Mouse (Mus musculus): ENCODE data around the gene AI467606.
"Not testable (repeated sequence)": the region's sequence is repeated elsewhere in the genome, so short reads cannot be mapped to it uniquely, and the experiment has no call there.

AI467606 gene

GRCm38 (mm10) chr7:127091114-127091896 is at the start of gene AI467606:
Gene AI467606 (plus strand): TSS chr7:127091359.
- no peak for DNase-seq (ENCODE audit: low spot score in 2 of 2)

DNA sequence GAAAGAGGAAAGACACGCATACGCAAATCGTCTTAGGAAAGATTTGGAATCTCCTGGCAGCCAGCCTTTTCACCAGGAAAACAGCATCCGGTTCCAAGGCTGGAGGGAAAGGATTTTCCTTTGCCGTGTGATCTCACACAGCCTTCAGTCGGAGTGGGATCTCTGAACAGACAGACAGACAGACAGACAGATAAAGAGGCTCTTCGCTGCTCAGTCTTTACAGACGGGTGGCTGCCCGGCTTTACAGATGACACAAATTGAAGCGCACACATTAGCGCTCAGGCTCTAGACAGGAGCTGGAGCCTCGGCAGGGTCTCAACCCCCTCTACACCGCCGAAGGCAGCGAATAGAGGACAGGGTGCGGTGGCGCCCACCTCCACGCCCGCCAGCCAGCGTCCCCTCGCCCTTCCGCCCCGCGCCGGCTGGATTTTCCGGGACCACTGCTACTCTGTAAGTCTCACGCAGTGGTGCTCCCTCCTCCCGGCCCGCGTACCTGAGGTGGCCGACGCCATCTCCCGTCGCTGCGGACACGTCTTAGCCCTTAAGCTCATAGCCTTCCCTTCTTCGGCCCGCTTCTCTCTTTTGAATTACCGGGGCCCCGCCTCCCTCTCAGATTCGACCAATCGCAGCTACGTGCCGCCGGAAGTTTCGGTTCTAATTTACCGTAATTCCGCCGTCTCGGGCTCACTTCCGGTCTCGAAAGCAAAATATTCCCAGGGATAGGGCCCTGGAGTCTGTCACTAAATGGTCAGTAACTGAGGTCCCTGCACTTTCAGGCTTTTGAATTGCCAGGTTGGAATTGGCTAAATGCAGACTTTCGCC is 49.1 kb upstream of the AI467606 start, which contains the start of gene Kif22:
Gene Kif22, minus strand, starts transcription at position 621 of the 822 bp plus-strand sequence.
- DNase-seq (ENCODE audit: low spot score in 2 of 2): peak in 1 of 2 experiments; percentile 93

DNA sequence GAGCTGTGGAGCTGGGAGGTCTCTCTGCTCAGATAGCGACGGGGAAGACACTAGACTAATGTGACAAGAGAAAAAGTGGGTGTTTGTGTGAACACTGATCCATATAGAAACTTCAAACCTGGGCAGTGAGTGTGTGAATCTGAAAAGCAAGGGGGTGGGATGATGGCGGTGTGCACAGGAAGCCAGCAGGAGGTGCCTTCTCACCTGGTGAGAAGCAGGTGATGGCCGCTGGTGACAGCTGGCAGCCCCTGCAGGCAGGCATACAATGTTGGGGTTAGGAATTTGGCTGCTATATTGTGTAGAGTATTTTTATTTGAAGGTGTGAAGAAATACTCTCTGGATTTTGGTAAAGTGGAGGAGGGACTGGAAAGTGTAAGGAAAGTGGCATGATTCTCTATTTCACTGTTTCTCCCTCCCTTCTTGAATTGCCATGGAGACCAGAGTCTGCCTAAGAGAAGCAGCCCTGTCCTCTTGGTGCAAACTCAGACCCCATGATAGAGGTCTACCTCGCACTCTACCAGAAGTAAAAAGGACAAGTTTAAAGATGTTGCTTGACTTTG is 36.1 kb upstream of the AI467606 start:
- peak in 1 of 2 experiments; percentile 9 for DNase-seq (ENCODE audit: low spot score in 2 of 2)

DNA sequence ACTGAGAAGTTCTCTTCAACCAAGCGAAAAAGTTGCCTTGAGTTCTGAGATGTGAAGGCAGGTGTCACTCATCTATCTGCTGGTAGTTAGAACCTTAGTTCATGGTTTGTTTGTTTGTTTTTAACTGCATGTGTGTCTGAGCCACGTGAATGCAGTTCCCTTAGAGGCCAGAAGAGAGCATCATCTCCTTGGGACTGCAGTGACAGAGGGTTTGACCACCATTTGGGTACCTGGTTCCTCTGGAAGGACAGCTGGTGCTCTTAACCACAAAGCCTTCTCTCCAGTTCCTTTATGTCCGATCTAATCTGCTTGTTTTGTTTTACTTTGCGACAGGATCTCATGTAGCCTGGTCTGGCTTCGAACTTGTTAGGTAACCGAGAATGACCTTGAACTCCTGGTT is 25.6 kb upstream of the AI467606 start:
- no peak for DNase-seq (ENCODE audit: low spot score in 2 of 2)

DNA sequence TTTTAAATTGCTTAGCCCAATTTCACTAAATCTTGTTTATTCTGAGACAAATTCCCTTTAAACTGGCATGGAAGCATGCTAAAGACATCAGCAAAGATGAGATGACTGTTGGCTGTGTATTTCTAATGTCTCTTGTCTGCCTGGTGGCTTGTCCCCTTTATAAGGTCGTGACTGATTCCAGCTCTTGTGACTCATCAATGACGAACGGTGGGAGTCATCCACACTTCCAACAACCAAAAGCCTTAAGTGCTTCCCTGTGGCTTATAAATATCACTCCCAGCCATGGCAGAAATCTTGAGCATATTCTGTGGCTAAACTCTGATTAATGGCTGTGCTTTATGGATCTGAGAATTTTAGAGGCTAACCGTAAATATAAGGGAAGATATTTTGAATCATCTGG is 24.8 kb upstream of the AI467606 start:
- no peak for DNase-seq (ENCODE audit: low spot score in 2 of 2)

DNA sequence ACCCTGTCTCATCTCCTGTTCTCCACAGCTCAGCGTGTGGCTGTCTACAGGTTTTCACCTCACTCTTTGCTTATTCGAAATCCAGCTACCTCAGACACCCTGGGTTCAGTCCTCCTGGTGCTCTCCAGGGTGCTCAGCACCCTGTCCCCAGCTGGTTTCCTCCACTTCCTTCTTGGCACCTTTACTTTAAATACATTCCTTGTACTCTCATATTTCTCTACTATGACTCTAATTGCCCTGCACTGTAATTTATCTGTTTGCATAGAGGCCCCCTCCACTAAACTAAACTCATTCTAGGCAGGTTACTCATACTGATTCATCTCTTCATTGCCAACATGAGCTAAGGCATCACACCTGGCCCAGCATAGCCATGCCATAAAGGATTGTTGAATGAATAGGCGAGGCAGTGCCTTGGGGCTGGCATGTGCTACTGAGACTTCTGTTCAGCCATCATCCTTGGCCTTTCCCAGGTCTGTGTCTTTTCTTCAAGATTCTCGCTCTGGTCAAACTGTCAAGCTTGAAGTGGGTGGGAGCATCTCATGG is 20.2 kb upstream of the AI467606 start:
- DNase-seq (ENCODE audit: low spot score in 2 of 2): no peak

GRCm38 (mm10) chr7:127073221-127073620 is 17.9 kb upstream of the AI467606 start:
- DNase-seq (ENCODE audit: low spot score in 2 of 2): no peak

DNA sequence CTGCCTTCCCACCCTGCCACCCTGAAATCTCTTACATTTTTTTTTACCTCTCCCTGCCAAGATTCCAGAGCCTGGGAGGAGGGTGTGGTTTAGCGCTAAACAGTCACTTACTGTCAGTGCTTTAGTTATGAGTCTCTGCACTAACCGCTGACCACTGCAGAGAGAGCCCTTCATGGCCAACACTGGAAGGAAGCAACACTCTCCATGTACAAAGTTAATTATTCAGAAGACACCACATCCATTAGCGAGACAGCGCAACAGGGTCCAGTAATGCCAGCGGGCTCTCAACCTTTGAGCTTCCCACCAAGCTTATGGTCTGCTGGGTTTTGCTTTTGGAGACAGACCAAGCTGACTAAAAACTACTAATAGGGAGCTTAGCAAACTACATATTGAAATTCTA is 15.0 kb upstream of the AI467606 start:
- DNase-seq (ENCODE audit: low spot score in 2 of 2): no peak

DNA sequence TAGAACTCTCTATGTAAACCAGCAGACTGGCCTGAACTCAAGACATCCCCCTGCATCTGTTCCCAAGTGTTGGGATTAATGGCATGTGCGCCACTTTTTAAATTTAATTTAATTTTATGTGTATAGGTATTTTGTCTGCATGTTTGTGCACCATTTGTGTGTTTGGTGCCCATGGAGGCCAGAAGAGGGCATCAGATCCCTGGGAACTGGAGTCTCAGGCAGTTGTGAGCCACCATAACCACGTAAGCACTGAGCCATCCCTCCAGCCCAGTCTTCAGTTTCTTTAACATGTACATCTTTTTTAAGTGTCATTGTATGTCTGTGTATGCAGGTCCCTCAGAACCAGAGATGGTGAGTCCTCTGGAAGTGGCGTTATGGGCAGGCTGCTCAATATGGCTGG is 13.5 kb upstream of the AI467606 start:
- no peak for DNase-seq (ENCODE audit: low spot score in 2 of 2)

- DNase-seq (ENCODE audit: low spot score in 2 of 2): no peak
Measured at GRCm38 (mm10) chr7:127080045-127080444, 11.1 kb upstream of the AI467606 start.

DNA sequence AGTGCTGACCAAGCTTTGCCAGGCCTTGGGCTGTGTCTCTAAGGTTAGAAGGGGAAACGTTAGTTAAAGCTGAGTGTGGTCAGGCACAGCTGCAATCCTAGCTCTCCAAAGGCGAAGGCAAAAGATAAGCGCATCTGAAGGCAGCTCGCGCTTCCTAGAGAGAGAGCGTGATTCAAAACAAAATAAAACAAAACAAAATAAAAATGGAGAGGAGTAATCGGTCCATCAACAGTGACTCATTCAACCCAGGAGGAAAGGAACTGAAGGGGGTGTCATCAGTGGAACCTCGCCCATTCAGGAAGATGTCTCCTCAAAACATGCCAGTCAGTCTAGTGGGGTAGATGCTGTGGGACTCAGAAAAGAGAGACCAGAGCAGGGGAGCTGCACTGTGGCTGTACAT is 8.9 kb upstream of the AI467606 start:
- DNase-seq (ENCODE audit: low spot score in 2 of 2): no peak

- DNase-seq (ENCODE audit: low spot score in 2 of 2): no peak
Measured at GRCm38 (mm10) chr7:127082995-127083394, 8.2 kb upstream of the AI467606 start.

- no peak for DNase-seq (ENCODE audit: low spot score in 2 of 2)
Measured at GRCm38 (mm10) chr7:127083689-127084088, 7.5 kb upstream of the AI467606 start.

DNA sequence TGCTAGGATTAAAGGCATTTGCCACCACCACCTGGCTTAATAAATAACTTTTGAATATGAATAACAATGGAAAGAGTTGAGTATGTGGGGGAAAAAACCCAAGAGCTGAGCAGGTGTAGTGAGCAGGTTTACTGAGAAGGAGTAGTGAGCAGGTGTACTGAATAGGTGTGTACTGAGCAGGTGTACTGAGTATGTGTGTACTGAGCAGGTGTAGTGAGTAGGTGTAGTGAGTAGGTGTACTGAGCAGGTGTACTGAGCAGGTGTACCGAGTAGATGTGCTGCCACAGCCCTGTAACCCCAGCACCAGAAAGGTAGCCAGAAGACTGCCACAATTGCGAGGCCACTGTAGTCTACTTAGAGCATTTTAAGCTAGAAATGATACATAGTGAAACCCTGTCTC is 6.4 kb upstream of the AI467606 start:
- DNase-seq (ENCODE audit: low spot score in 2 of 2): no peak

GRCm38 (mm10) chr7:127085751-127086150 is 5.4 kb upstream of the AI467606 start:
- DNase-seq (ENCODE audit: low spot score in 2 of 2): not testable (repeated sequence)

- DNase-seq (ENCODE audit: low spot score in 2 of 2): not testable (repeated sequence)
Measured at GRCm38 (mm10) chr7:127087278-127088010, 3.7 kb upstream of the AI467606 start, which contains the start of gene Zg16. Gene Zg16 (minus strand): TSS chr7:127087328.

DNA sequence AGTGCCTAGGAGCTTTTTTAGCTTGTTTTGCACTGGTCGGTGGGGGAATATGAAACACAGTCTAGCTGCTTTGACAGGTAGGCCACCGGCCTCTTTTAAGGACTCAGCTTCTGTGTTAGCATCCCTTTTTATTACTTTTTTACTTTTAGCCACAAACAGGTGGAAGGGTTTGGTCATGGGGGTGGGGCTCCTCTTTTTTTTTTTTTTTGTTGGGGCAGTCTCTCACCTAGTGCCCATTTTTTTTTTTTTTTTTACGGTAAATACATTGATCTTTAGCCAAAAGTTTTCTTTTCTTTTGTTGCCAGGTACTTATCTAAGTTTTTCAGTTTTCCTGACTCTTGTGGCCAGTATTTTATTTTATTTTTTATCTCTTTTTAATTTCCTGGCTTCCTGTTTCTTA is 3.1 kb upstream of the AI467606 start:
- no peak for DNase-seq (ENCODE audit: low spot score in 2 of 2)

DNA sequence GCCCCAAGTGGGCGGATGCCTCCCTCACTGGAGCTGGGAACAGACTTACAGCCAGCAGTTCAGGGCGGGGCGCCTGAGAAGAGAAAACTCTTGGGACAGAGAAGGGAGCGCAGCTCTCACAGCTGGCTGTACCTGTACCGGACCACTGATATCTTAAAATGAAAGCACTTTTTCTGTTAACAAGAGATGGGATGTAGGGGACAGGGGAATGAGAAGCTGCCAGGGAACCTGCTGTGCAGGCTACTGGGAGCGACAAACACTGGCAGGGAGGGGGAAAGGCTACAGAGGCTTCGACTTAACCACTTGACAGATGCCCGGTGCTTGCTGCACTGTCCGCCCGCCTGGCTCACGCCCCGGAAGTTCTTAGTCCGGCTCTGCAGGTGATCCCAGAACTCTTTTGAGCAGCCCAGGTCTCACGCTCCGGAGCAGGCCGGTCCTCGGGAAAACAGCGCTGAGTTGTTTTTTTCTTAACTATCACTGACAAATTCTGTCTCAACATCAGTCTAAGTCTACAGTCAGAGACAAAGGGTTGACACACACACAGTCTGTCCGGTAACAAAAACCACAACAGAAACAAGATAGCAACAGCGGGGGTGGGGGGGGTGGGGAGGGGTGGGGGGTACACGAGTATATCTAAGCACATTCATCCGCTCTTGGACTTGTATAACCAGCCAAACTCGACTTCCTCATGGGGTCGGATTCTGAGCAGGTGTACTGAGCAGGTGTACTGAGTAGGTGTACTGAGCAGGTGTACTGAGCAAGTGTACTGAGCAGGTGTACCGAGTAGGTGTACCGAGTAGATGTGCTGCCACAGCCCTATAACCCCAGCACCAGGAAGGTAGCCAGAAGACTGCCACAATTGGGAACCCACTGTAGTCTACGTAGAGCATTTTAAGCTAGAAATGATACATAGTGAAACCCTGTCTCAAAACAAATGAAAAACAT is 2.0 kb upstream of the AI467606 start:
- no peak for DNase-seq (ENCODE audit: low spot score in 2 of 2)

DNA sequence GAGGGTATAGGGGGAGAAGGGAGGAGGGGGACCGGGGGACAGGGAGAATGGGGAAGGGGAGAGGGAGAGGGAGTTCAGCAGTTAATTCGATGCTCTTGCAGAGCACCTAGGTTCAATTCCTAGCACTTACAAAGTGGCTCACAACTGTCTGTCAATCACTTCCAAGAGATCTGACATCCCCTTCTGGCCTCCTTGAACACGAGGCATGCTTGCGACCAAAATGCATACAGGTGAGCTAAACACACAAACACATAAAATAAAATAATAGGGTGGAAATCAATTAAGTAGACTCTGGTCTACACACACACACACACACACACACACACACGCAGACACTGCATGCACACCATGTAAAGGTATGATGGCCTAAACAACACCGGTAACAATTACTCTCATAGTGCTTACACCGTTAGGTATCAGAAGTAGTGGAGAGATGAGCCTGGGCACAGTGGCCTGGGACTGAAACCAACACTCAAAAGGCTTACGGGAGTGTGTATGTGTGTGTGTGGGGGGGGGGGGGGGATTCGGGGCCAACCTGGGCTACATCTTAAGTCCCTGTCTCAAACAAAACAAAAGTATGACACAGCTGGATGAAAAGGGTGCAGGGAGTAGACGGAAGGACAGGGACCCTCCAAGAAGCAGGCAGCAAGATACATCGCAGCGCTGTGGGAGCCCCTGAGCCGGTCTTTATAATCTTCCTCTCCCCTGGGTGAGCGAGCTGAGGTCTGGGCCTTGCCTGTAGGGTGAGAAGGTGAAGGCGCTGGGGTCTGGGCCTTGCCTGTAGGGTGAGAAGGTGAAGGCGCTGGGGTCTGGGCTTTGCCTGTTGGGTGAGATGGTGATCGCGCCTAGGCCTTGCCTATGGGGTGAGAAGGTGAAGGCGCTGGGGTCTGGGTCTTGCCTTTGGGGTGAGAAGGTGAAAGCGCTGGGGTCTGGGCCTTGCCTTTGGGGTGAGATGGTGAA is 725 bp upstream of the AI467606 start:
- DNase-seq (ENCODE audit: low spot score in 2 of 2): no peak

Data from left cerebral cortex, adult 9 months (tissue).